Mouse (Mus musculus): Measurements from ENCODE around the gene Ptafr. TPM values are rescaled to one million over a fixed set of nuclear protein-coding genes. Genes with fewer than 3 reads are reported as not detected.

The Ptafr gene
- total and polyA plus RNA-seq, 3 experiments, result 0.31 to 1.1 TPM; not detected in 1

DNA sequence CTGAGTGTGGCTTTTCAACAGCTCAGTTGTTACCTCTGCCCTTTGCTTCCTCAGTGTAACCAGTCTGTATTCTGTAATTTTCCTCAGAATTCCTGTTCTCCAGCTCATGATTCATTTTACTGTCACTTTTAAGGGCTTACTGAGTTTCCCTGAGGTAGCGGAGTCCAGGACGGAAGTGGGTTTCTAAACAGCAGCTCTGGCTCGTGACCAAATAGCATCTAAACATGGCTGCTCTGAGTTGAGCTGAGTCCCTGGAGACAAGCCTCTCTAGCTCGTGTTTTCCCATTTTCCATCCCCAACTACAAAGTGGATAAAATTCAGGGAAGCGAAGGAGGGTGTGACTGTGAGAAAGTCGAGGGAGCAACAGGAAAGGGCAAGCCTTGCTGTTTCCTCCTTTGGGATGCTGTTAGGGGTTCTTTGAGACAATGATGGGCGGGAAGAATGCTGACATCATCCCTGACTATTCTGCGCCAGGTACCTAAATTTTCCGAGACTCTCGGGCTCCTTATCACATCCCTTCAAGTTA, 55.0 kb downstream of the Ptafr start:
- dilution Hi-C loops (cut with MboI; ENCODE audit: extremely low pct_ligation_motif_present, extremely low pct_unique_long_range_greater_than_20kb, low sequenced_read_pairs), result no loop called here
- Histone ChIP-seq H3K27ac (ENCODE audit: insufficient read depth, low read depth) (no peak overlapping the region), H3K9me3 (replicated peaks; ENCODE audit: low read length) (peaks cover 20% of the 10 kb centered on the region), H3K27me3 (replicated peaks) (no peaks in the 10 kb centered on the region), H3K9ac (ENCODE audit: insufficient read depth, low read depth) (no peak overlapping the region), H3K4me2 (ENCODE audit: insufficient read depth, low read depth, poor library complexity, severe bottlenecking) (no peak overlapping the region), H3K4me1 (ENCODE audit: control insufficient read depth in 1 of 2, insufficient read depth in 2 of 2) (peaks cover 0 to 6% of the 10 kb centered on the region in 2 experiments; a peak in 2 of 4 replicates), H3K4me3 (replicated peaks in 1 of 3; ENCODE audit: low read depth in 2 of 3, low read length in 2 of 3, poor library complexity in 1 of 3) (no peak overlapping the region), H3K79me2 (replicated peaks; ENCODE audit: control insufficient read depth, extremely low read depth, insufficient read depth, poor library complexity, severe bottlenecking) (no peaks in the 10 kb centered on the region), H3K36me3 (replicated peaks in 1 of 2; ENCODE audit: control insufficient read depth in 1 of 2, insufficient read depth in 1 of 2, low read length in 1 of 2) (peaks cover 0 to 14% of the 10 kb centered on the region in 2 experiments)
- TF ChIP-seq RAD21 (IDR thresholded peaks at IDR 0.05; ENCODE audit: low read depth, low read length) (no peak), PAX5 (IDR thresholded peaks at IDR 0.05; ENCODE audit: low read length) (no peak), MXI1 (IDR thresholded peaks at IDR 0.05; ENCODE audit: low read depth, low read length) (no peak), CHD1 (IDR thresholded peaks at IDR 0.05; ENCODE audit: low read depth, low read length) (no peak), GABPA (IDR thresholded peaks at IDR 0.05; ENCODE audit: insufficient replicate concordance, low read depth, low read length) (no peak), ZMIZ1 (IDR thresholded peaks at IDR 0.05; ENCODE audit: low read depth, low read length) (no peak), ZC3H11A (IDR thresholded peaks at IDR 0.05; ENCODE audit: low read depth, low read length) (no peak)
- in situ Hi-C loops (cut with MboI; ENCODE audit: low pct_ligation_motif_present, low pct_unique_long_range_greater_than_20kb, low sequenced_read_pairs), result no loop called here
- DNase-seq (ENCODE audit: extremely low read depth), result no peak

DNA sequence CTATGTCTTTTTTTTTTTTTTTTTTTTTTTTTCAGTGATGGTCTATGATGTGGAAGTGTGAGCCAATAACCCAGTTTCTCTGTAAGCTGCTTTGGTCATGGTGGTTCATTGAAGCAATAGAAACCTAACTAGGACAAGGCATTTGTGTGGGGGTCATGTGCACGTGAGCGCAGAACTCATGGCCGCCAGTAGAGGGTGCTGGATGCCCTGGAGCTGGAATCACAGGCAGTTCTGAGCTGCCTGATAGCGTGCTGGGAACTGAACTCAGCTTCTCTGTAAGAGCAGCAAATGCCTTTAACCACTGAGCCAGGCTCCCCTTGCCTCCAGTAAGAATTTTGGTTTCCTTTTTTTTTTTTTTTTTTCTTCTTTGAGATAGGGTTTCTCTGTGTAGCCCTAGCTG, 56.3 kb downstream of the Ptafr start:
- DNase-seq (ENCODE audit: extremely low read depth), result no peak
- dilution Hi-C loops (cut with MboI; ENCODE audit: extremely low pct_ligation_motif_present, extremely low pct_unique_long_range_greater_than_20kb, low sequenced_read_pairs), result no loop called here
- no peak overlapping the region for H3K9ac ChIP-seq (ENCODE audit: insufficient read depth, low read depth)

GRCm38 (mm10) chr4:132621287-132622068, 57.6 kb downstream of the Ptafr start:
- TF ChIP-seq USF2 (conservative IDR thresholded peaks at IDR 0.05; ENCODE audit: low read depth, low read length), result no peak
- TF ChIP-seq ETS1 (conservative IDR thresholded peaks at IDR 0.05; ENCODE audit: low read depth, low read length), result no peak
- TF ChIP-seq ZKSCAN1 (IDR thresholded peaks at IDR 0.05; ENCODE audit: borderline replicate concordance, low read depth, low read length), result no peak
- TF ChIP-seq MAFK (IDR thresholded peaks at IDR 0.05; ENCODE audit: insufficient replicate concordance, low read length), result no peak
- no peak for TF ChIP-seq ELF1 (IDR thresholded peaks at IDR 0.05; ENCODE audit: low read depth, low read length)
- no peak for TF ChIP-seq NELFE (IDR thresholded peaks at IDR 0.05; ENCODE audit: low read depth, low read length)
- no peak for TF ChIP-seq JUN (IDR thresholded peaks at IDR 0.05; ENCODE audit: insufficient read depth, low read depth, low read length)
- no peak for TF ChIP-seq MYC (IDR thresholded peaks at IDR 0.05; ENCODE audit: low read depth, low read length)
- no peak for TF ChIP-seq NRF1 (IDR thresholded peaks at IDR 0.05; ENCODE audit: low read depth, low read length)
- TF ChIP-seq PAX5 (IDR thresholded peaks at IDR 0.05; ENCODE audit: low read length), result no peak
- TF ChIP-seq IRF4 (IDR thresholded peaks at IDR 0.05; ENCODE audit: low read depth, low read length), result no peak
- TF ChIP-seq TBP (conservative IDR thresholded peaks at IDR 0.05; ENCODE audit: low read depth, low read length), result no peak
- TF ChIP-seq SIN3A (IDR thresholded peaks at IDR 0.05; ENCODE audit: low read length), result no peak
- no peak for TF ChIP-seq TCF12 (IDR thresholded peaks at IDR 0.05; ENCODE audit: low read depth, low read length)
- TF ChIP-seq CHD1 (IDR thresholded peaks at IDR 0.05; ENCODE audit: low read depth, low read length), result no peak
- Histone ChIP-seq H3K9me3 (replicated peaks; ENCODE audit: low read length) (peaks cover 8% of the 10 kb centered on the region), H3K27ac (ENCODE audit: insufficient read depth, low read depth) (no peak overlapping the region), H3K4me3 (replicated peaks in 1 of 3; ENCODE audit: low read depth in 2 of 3, low read length in 2 of 3, poor library complexity in 1 of 3) (no peak overlapping the region), H3K9ac (ENCODE audit: insufficient read depth, low read depth) (no peak overlapping the region), H3K36me3 (replicated peaks in 1 of 2; ENCODE audit: control insufficient read depth in 1 of 2, insufficient read depth in 1 of 2, low read length in 1 of 2) (peaks cover 0 to 12% of the 10 kb centered on the region in 2 experiments), H3K79me2 (replicated peaks; ENCODE audit: control insufficient read depth, extremely low read depth, insufficient read depth, poor library complexity, severe bottlenecking) (no peaks in the 10 kb centered on the region), H3K27me3 (replicated peaks) (no peaks in the 10 kb centered on the region), H3K4me2 (ENCODE audit: insufficient read depth, low read depth, poor library complexity, severe bottlenecking) (no peak overlapping the region), H3K4me1 (ENCODE audit: control insufficient read depth in 1 of 2, insufficient read depth in 2 of 2) (peaks cover 0 to 6% of the 10 kb centered on the region in 2 experiments; a peak in 2 of 4 replicates)
- in situ Hi-C loops (cut with MboI; ENCODE audit: low pct_ligation_motif_present, low pct_unique_long_range_greater_than_20kb, low sequenced_read_pairs) (no loop called here), dilution Hi-C loops (cut with MboI; ENCODE audit: extremely low pct_ligation_motif_present, extremely low pct_unique_long_range_greater_than_20kb, low sequenced_read_pairs) (no loop called here)
- peak; percentile 32 for DNase-seq (ENCODE audit: extremely low read depth)

More for the DNA sequence above, 56.3 kb downstream of the Ptafr start:
- H3K27me3 ChIP-seq (replicated peaks), result no peaks in the 10 kb centered on the region
- no peak for TF ChIP-seq PAX5 (IDR thresholded peaks at IDR 0.05; ENCODE audit: low read length)
- 0 out of 4 replicates have a peak, but pooled peaks of 1 of the 2 experiments have one; percentile 1 for TF ChIP-seq CTCF (conservative IDR thresholded peaks at IDR 0.05 in 1 of 2, IDR thresholded peaks at IDR 0.05 in 1 of 2; ENCODE audit: low read depth in 2 of 2, low read length in 2 of 2)
- no peak for TF ChIP-seq IRF4 (IDR thresholded peaks at IDR 0.05; ENCODE audit: low read depth, low read length)
- H3K4me3 ChIP-seq (replicated peaks in 1 of 3; ENCODE audit: low read depth in 2 of 3, low read length in 2 of 3, poor library complexity in 1 of 3), result no peak overlapping the region
- H3K79me2 ChIP-seq (replicated peaks; ENCODE audit: control insufficient read depth, extremely low read depth, insufficient read depth, poor library complexity, severe bottlenecking), result no peaks in the 10 kb centered on the region
- H3K4me2 ChIP-seq (ENCODE audit: insufficient read depth, low read depth, poor library complexity, severe bottlenecking), result no peak overlapping the region
- no peak overlapping the region for H3K27ac ChIP-seq (ENCODE audit: insufficient read depth, low read depth)
- peaks cover 0 to 6% of the 10 kb centered on the region in 2 experiments; a peak in 2 of 4 replicates for H3K4me1 ChIP-seq (ENCODE audit: control insufficient read depth in 1 of 2, insufficient read depth in 2 of 2)
- in situ Hi-C loops (cut with MboI; ENCODE audit: low pct_ligation_motif_present, low pct_unique_long_range_greater_than_20kb, low sequenced_read_pairs), result no loop called here
- peaks cover 0 to 14% of the 10 kb centered on the region in 2 experiments for H3K36me3 ChIP-seq (replicated peaks in 1 of 2; ENCODE audit: control insufficient read depth in 1 of 2, insufficient read depth in 1 of 2, low read length in 1 of 2)
- H3K9me3 ChIP-seq (replicated peaks; ENCODE audit: low read length), result peaks cover 13% of the 10 kb centered on the region

All from CH12.LX (cell line).